Mouse (Mus musculus): ENCODE measurements at regions not wholly inside any gene's neighbourhood (a gene's known extent, or its start where the extent isn't known, plus 50 kb on each side); places are given as distances from the start of the nearest gene placed in this dataset.
A peak's percentile ranks its signal among the peaks of the same experiment; 100 is the strongest.

DNA sequence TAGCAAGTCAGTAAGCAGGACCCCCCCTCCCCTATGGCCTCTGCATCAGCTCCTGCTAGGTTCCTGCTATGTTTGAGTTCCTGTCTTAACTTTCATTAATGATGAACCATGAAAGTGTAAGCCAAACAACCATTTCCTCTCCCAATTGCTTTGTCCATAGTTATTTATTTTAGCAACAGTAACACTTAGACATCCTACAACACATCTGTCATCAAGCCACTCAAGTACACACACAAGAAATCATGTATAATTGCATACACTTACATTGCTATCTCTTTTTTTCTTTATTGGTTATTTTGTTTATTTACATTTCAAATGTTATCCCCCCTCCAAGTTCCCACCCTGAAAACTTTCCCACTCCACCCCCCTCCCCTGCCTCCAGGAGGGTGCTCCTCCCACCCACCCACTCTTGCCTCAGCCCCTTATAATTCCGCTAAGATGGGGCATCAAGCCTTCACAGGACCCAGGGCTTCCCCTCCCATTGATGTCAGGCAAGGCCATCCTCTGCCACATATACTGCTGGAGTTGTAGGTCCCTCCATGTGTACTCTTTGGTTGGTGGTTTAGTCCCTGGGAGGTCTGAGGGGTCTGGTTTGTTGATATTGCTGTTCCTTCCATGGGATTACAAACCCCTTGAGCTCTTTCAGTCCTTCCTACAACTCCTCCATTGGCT lies 310.9 kb upstream of the Ccnh start:
- Histone ChIP-seq H3K4me1 (replicated peaks; ENCODE audit: low read depth, low read length) (no peaks in the 10 kb centered on the region), H3K27me3 (ENCODE audit: insufficient read depth, low read length) (no peaks in the 10 kb centered on the region), H3K36me3 (ENCODE audit: insufficient read depth, low read length) (no peaks in the 10 kb centered on the region), H3K4me3 (replicated peaks; ENCODE audit: low read length) (no peak overlapping the region), H3K9me3 (ENCODE audit: low read length) (no peaks in the 10 kb centered on the region)
- TF ChIP-seq CTCF (conservative IDR thresholded peaks at IDR 0.05; ENCODE audit: low read length) (no peak), NANOG (IDR thresholded peaks at IDR 0.05; ENCODE audit: borderline replicate concordance, low read length) (no peak), POU5F1 (IDR thresholded peaks at IDR 0.05; ENCODE audit: borderline replicate concordance, low read length) (no peak)

GRCm38 (mm10) chr13:84905347-84905981 lies 283.7 kb upstream of the Ccnh start:
- Histone ChIP-seq H3K27me3 (ENCODE audit: insufficient read depth, low read length) (no peaks in the 10 kb centered on the region), H3K9me3 (ENCODE audit: low read length) (no peaks in the 10 kb centered on the region), H3K36me3 (ENCODE audit: insufficient read depth, low read length) (no peaks in the 10 kb centered on the region), H3K4me3 (replicated peaks; ENCODE audit: low read length) (no peak overlapping the region), H3K4me1 (replicated peaks; ENCODE audit: low read depth, low read length) (no peaks in the 10 kb centered on the region)
- no peak for TF ChIP-seq CTCF (conservative IDR thresholded peaks at IDR 0.05; ENCODE audit: low read length)
- no peak for TF ChIP-seq NANOG (IDR thresholded peaks at IDR 0.05; ENCODE audit: borderline replicate concordance, low read length)
- no peak for TF ChIP-seq POU5F1 (IDR thresholded peaks at IDR 0.05; ENCODE audit: borderline replicate concordance, low read length)

GRCm38 (mm10) chr13:84905994-84906393 lies 283.2 kb upstream of the Ccnh start:
- Histone ChIP-seq H3K4me1 (replicated peaks; ENCODE audit: low read depth, low read length) (no peaks in the 10 kb centered on the region), H3K9me3 (ENCODE audit: low read length) (no peaks in the 10 kb centered on the region), H3K4me3 (replicated peaks; ENCODE audit: low read length) (no peak overlapping the region), H3K36me3 (ENCODE audit: insufficient read depth, low read length) (no peaks in the 10 kb centered on the region), H3K27me3 (ENCODE audit: insufficient read depth, low read length) (no peaks in the 10 kb centered on the region)
- TF ChIP-seq NANOG (IDR thresholded peaks at IDR 0.05; ENCODE audit: borderline replicate concordance, low read length) (no peak), CTCF (conservative IDR thresholded peaks at IDR 0.05; ENCODE audit: low read length) (no peak), POU5F1 (IDR thresholded peaks at IDR 0.05; ENCODE audit: borderline replicate concordance, low read length) (no peak)

DNA sequence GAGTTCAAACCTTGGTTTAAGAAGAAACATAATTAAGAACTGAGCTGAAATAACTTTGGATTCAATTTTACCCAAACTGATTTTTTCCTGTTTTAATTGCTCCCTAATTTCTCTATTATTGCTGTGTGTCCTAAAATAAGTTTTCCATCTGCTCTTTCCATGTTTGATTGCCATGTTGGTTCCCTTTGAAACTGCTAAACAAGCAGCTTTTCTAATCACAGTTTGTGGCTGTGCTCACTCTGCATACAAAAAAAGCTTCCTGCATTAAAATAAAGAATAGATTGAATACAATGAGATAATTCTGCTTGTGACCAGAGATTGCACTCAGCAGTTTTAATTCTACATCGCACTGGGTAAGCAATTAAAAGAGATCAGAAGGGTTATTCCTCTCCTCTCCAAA lies 257.9 kb upstream of the Ccnh start:
- Histone ChIP-seq H3K4me1 (replicated peaks; ENCODE audit: low read depth, low read length) (no peaks in the 10 kb centered on the region), H3K27me3 (ENCODE audit: insufficient read depth, low read length) (no peaks in the 10 kb centered on the region), H3K4me3 (replicated peaks; ENCODE audit: low read length) (no peak overlapping the region), H3K9me3 (ENCODE audit: low read length) (peaks cover 2% of the 10 kb centered on the region; the same call in 1 of the 2 replicates), H3K36me3 (ENCODE audit: insufficient read depth, low read length) (no peaks in the 10 kb centered on the region)
- TF ChIP-seq CTCF (conservative IDR thresholded peaks at IDR 0.05; ENCODE audit: low read length): no peak
- TF ChIP-seq NANOG (IDR thresholded peaks at IDR 0.05; ENCODE audit: borderline replicate concordance, low read length): no peak
- TF ChIP-seq POU5F1 (IDR thresholded peaks at IDR 0.05; ENCODE audit: borderline replicate concordance, low read length): no peak

DNA sequence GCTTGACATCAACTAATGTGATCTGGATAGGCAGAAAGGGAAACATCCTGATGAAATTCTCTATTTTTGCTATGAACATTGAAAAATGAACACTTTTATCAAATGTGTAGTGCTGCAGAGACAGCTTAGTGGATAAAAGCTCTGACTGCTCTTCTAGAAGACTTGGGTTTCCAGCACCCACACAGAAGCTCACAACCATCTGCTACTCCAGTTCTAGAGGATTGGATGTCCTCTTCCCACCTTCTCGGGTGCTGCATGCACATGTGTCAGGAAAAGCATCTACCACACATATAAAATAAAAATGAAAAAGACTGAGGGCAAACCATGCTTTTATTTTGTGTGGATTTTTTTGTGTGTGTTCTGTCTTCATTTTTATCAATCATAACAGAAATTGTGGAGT lies 253.6 kb upstream of the Ccnh start:
- H3K27me3 ChIP-seq (ENCODE audit: insufficient read depth, low read length): no peaks in the 10 kb centered on the region
- no peaks in the 10 kb centered on the region for H3K4me1 ChIP-seq (replicated peaks; ENCODE audit: low read depth, low read length)
- H3K4me3 ChIP-seq (replicated peaks; ENCODE audit: low read length): no peak overlapping the region
- H3K9me3 ChIP-seq (ENCODE audit: low read length): peaks cover 16% of the 10 kb centered on the region
- no peak for TF ChIP-seq POU5F1 (IDR thresholded peaks at IDR 0.05; ENCODE audit: borderline replicate concordance, low read length)
- TF ChIP-seq NANOG (IDR thresholded peaks at IDR 0.05; ENCODE audit: borderline replicate concordance, low read length): no peak
- TF ChIP-seq CTCF (conservative IDR thresholded peaks at IDR 0.05; ENCODE audit: low read length): no peak
- H3K36me3 ChIP-seq (ENCODE audit: insufficient read depth, low read length): no peaks in the 10 kb centered on the region

- Histone ChIP-seq H3K27me3 (ENCODE audit: insufficient read depth, low read length) (no peaks in the 10 kb centered on the region), H3K36me3 (ENCODE audit: insufficient read depth, low read length) (no peaks in the 10 kb centered on the region), H3K4me1 (replicated peaks; ENCODE audit: low read depth, low read length) (no peaks in the 10 kb centered on the region), H3K4me3 (replicated peaks; ENCODE audit: low read length) (no peak overlapping the region), H3K9me3 (ENCODE audit: low read length) (peaks cover 16% of the 10 kb centered on the region)
- no peak for TF ChIP-seq NANOG (IDR thresholded peaks at IDR 0.05; ENCODE audit: borderline replicate concordance, low read length)
- no peak for TF ChIP-seq CTCF (conservative IDR thresholded peaks at IDR 0.05; ENCODE audit: low read length)
- no peak for TF ChIP-seq POU5F1 (IDR thresholded peaks at IDR 0.05; ENCODE audit: borderline replicate concordance, low read length)
Measured at GRCm38 (mm10) chr13:84939695-84940094, 249.5 kb upstream of the Ccnh start.

DNA sequence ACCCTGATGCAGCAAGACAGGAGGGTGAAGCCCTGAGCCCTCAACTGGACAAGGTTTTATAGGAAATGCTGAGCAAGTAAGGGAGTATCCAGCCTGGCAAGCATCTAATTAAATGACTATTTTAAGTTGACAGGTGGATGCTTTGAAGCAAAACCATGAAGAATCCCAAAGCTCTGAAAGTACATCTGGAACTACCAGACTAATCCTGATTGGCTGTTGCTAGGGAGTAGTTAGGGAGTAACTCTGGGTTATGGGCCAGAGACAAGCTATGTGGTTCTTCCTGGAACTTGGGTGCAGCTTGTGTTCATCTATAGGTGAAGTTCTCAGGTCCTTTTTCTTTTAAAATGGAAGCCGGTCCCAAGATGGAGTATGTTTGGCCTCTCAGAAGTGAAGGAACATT lies 248.3 kb upstream of the Ccnh start:
- peaks cover 16% of the 10 kb centered on the region for H3K9me3 ChIP-seq (ENCODE audit: low read length)
- H3K4me1 ChIP-seq (replicated peaks; ENCODE audit: low read depth, low read length): no peaks in the 10 kb centered on the region
- H3K4me3 ChIP-seq (replicated peaks; ENCODE audit: low read length): no peak overlapping the region
- H3K36me3 ChIP-seq (ENCODE audit: insufficient read depth, low read length): no peaks in the 10 kb centered on the region
- no peak for TF ChIP-seq CTCF (conservative IDR thresholded peaks at IDR 0.05; ENCODE audit: low read length)
- TF ChIP-seq NANOG (IDR thresholded peaks at IDR 0.05; ENCODE audit: borderline replicate concordance, low read length): no peak
- no peak for TF ChIP-seq POU5F1 (IDR thresholded peaks at IDR 0.05; ENCODE audit: borderline replicate concordance, low read length)
- no peaks in the 10 kb centered on the region for H3K27me3 ChIP-seq (ENCODE audit: insufficient read depth, low read length)

- Histone ChIP-seq H3K4me3 (replicated peaks; ENCODE audit: low read length) (no peak overlapping the region), H3K4me1 (replicated peaks; ENCODE audit: low read depth, low read length) (no peaks in the 10 kb centered on the region), H3K9me3 (ENCODE audit: low read length) (no peaks in the 10 kb centered on the region), H3K27me3 (ENCODE audit: insufficient read depth, low read length) (no peaks in the 10 kb centered on the region), H3K36me3 (ENCODE audit: insufficient read depth, low read length) (no peaks in the 10 kb centered on the region)
- TF ChIP-seq POU5F1 (IDR thresholded peaks at IDR 0.05; ENCODE audit: borderline replicate concordance, low read length) (no peak), CTCF (conservative IDR thresholded peaks at IDR 0.05; ENCODE audit: low read length) (peak; percentile 50)
Measured at GRCm38 (mm10) chr13:84950873-84951272, 238.3 kb upstream of the Ccnh start.

Measured in E14TG2a.4 (cell line).